Mouse (Mus musculus) forelimb bud, embryonic 11.5 days (tissue): ENCODE results near the gene 1700086D15Rik.

Source experiments
- DNase-seq: peaks from one replicate; pipeline ENCODE4 v3.0.0-alpha.2; 2012; ENCODE audit warnings: low read depth, low spot score

The 1700086D15Rik gene

GRCm38 (mm10) chr11:65159791-65160190 is at the start of gene 1700086D15Rik:
Gene 1700086D15Rik, minus strand, starts transcription at chr11:65159891.
- DNase-seq: no peak

GRCm38 (mm10) chr11:65209441-65209840 is 49.8 kb upstream of the 1700086D15Rik start:
- DNase-seq: no peak

GRCm38 (mm10) chr11:65205306-65205705 is 45.6 kb upstream of the 1700086D15Rik start:
- DNase-seq: no peak

GRCm38 (mm10) chr11:65204651-65205050 is 45.0 kb upstream of the 1700086D15Rik start:
- DNase-seq: no peak

- DNase-seq: no peak
Measured at GRCm38 (mm10) chr11:65203020-65203419, 43.3 kb upstream of the 1700086D15Rik start.

GRCm38 (mm10) chr11:65202236-65202635 is 42.5 kb upstream of the 1700086D15Rik start:
- no peak for DNase-seq

- DNase-seq: no peak
Measured at GRCm38 (mm10) chr11:65198026-65198425, 38.3 kb upstream of the 1700086D15Rik start.

- DNase-seq: peak; percentile 78
Measured at GRCm38 (mm10) chr11:65197280-65197679, 37.6 kb upstream of the 1700086D15Rik start.

GRCm38 (mm10) chr11:65186974-65187373 is 27.3 kb upstream of the 1700086D15Rik start:
- no peak for DNase-seq

- DNase-seq: no peak
Measured at GRCm38 (mm10) chr11:65185114-65185513, 25.4 kb upstream of the 1700086D15Rik start.

GRCm38 (mm10) chr11:65170121-65170750 is 10.5 kb upstream of the 1700086D15Rik start:
- DNase-seq: no peak

GRCm38 (mm10) chr11:65162767-65163120 is 3.1 kb upstream of the 1700086D15Rik start, which contains the start of gene Arhgap44:
Gene Arhgap44, minus strand, starts transcription at chr11:65162961.
- peak; percentile 60 for DNase-seq

- peak; percentile 2 for DNase-seq
Measured at GRCm38 (mm10) chr11:65161881-65162766, 2.4 kb upstream of the 1700086D15Rik start.

GRCm38 (mm10) chr11:65160991-65161880 is 1.5 kb upstream of the 1700086D15Rik start:
- DNase-seq: no peak

GRCm38 (mm10) chr11:65158658-65158990 is 1.1 kb downstream of the 1700086D15Rik start:
- no peak for DNase-seq

GRCm38 (mm10) chr11:65157966-65158657 is 1.6 kb downstream of the 1700086D15Rik start:
- no peak for DNase-seq

GRCm38 (mm10) chr11:65153006-65153405 is 6.7 kb downstream of the 1700086D15Rik start:
- no peak for DNase-seq

- no peak for DNase-seq
Measured at GRCm38 (mm10) chr11:65148441-65148840, 11.2 kb downstream of the 1700086D15Rik start.

- DNase-seq: no peak
Measured at GRCm38 (mm10) chr11:65142838-65143417, 16.8 kb downstream of the 1700086D15Rik start.

GRCm38 (mm10) chr11:65139030-65139429 is 20.7 kb downstream of the 1700086D15Rik start:
- no peak for DNase-seq

- no peak for DNase-seq
Measured at GRCm38 (mm10) chr11:65137145-65137652, 22.5 kb downstream of the 1700086D15Rik start.
